Mouse (Mus musculus): ENCODE data around the gene Resp18. TPM values are rescaled to one million over a fixed set of nuclear protein-coding genes. Genes with fewer than 3 reads are reported as not detected.

Gene Resp18
- polyA plus RNA-seq, 1 experiment from 2014 or later, result 6.0 TPM

DNA sequence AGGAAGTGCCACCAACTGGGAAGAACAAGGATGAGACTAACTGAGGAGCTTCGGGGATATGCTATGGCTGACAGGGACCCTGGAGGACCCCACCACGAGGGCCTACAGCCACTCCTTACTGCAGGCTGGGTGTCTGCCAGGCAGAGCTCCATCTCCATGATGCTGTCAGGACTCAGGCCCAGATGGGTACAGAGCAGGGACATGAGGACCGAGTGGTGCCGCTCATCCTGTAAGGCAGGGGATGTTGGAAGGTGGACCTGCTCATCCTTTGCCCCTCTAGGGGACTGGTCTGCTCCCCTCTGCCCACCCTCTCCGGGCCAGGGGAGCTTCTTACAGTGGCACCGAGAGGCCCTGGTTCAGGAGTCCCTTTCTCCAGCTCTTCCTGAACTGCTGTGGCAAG lies 36.8 kb upstream of the Resp18 start:
- Histone ChIP-seq H3K4me3 (replicated peaks; ENCODE audit: low read length) (no peak overlapping the region), H3K9ac (ENCODE audit: low read length) (no peak overlapping the region), H3K27me3 (ENCODE audit: control insufficient read depth, insufficient read depth, low read length) (no peaks in the 10 kb centered on the region), H3K4me2 (ENCODE audit: low read depth, low read length) (no peak overlapping the region), H3K27ac (ENCODE audit: low read length) (no peak overlapping the region), H3K4me1 (ENCODE audit: control insufficient read depth, insufficient read depth, low read length) (0 out of 2 replicates have a peak, but pooled peaks cover 3% of the 10 kb centered on the region), H3K9me3 (replicated peaks; ENCODE audit: control insufficient read depth, low read length) (no peaks in the 10 kb centered on the region), H3K36me3 (ENCODE audit: control insufficient read depth, insufficient read depth, low read length) (peaks cover 13% of the 10 kb centered on the region)
- 94% methylated on average over 6 of the region's 6 CpGs for WGBS
- no peak for ATAC-seq (ENCODE audit: insufficient read depth, low FRiP score)

DNA sequence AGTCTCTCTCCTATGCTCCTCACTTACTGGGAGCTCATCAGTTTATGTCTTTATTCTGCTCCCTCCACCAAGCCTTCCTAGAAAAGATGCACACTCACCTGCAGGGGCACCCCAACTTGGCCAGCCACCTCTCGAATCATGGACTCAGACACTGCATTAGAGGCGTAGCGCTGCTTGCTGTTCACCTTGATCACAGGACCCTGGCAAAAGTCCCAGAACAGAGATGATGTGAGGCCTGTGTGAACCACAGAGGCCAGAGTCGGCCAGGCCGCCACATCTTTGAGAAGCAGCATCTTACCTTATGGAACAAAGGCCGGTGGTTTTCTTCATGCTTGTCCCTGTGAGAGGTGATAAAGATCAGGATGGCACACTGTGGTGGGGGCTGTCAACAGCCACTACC lies 33.5 kb upstream of the Resp18 start:
- Histone ChIP-seq H3K4me1 (ENCODE audit: control insufficient read depth, insufficient read depth, low read length) (no peaks in the 10 kb centered on the region), H3K4me3 (replicated peaks; ENCODE audit: low read length) (no peak overlapping the region), H3K27ac (ENCODE audit: low read length) (no peak overlapping the region), H3K4me2 (ENCODE audit: low read depth, low read length) (no peak overlapping the region), H3K27me3 (ENCODE audit: control insufficient read depth, insufficient read depth, low read length) (no peaks in the 10 kb centered on the region), H3K36me3 (ENCODE audit: control insufficient read depth, insufficient read depth, low read length) (peaks cover 27% of the 10 kb centered on the region), H3K9me3 (replicated peaks; ENCODE audit: control insufficient read depth, low read length) (no peaks in the 10 kb centered on the region), H3K9ac (ENCODE audit: low read length) (no peak overlapping the region)
- 93% methylated on average over 6 of the region's 6 CpGs for WGBS
- no peak for ATAC-seq (ENCODE audit: insufficient read depth, low FRiP score)

DNA sequence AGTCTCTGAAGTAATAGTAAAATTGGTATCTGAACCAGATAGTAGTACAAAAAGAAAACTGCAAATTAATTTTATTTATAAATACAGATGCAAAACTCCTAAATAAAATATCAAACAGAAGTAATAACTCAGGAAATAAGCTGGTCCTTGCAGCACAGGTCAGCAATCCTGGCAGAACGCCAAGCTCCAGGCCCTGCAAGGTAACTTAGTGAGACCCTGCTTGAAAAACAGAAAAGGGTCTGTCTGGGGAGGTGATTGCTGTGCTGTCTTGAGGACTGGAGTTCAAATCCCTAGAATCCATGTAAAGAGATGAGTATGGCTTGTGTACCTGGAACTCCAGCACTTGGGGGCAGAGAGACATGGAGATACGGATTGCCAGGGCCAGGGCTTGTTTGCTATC lies 26.4 kb upstream of the Resp18 start:
- Histone ChIP-seq H3K27me3 (ENCODE audit: control insufficient read depth, insufficient read depth, low read length) (no peaks in the 10 kb centered on the region), H3K4me3 (replicated peaks; ENCODE audit: low read length) (no peak overlapping the region), H3K9ac (ENCODE audit: low read length) (no peak overlapping the region), H3K36me3 (ENCODE audit: control insufficient read depth, insufficient read depth, low read length) (peaks cover 14% of the 10 kb centered on the region), H3K9me3 (replicated peaks; ENCODE audit: control insufficient read depth, low read length) (no peaks in the 10 kb centered on the region), H3K4me2 (ENCODE audit: low read depth, low read length) (no peak overlapping the region), H3K27ac (ENCODE audit: low read length) (no peak overlapping the region), H3K4me1 (ENCODE audit: control insufficient read depth, insufficient read depth, low read length) (no peaks in the 10 kb centered on the region)
- WGBS, result 76% methylated on average over 2 of the region's 2 CpGs
- ATAC-seq (ENCODE audit: insufficient read depth, low FRiP score), result no peak

DNA sequence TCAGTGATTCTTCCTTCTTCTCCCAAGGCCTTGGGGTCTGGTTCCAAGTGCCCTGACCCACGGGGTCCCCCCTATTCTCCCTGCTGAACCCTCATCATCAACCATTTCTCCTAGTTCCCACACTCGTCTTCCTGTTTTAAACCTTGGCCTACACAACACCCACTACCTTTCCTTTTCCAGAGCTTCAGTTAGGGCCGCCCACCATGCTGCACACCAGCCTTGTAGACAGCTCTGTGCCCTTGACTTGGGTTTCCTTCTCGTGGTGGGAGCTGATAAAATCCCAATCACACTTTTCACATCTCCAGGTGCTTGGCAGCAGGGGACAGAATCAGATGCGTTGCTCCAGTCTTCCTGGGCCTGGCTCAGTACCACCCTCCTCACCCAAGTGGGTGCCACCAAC lies 16.1 kb upstream of the Resp18 start:
- Histone ChIP-seq H3K9ac (ENCODE audit: low read length) (no peak overlapping the region), H3K36me3 (ENCODE audit: control insufficient read depth, insufficient read depth, low read length) (no peaks in the 10 kb centered on the region), H3K27me3 (ENCODE audit: control insufficient read depth, insufficient read depth, low read length) (no peaks in the 10 kb centered on the region), H3K4me2 (ENCODE audit: low read depth, low read length) (no peak overlapping the region), H3K4me1 (ENCODE audit: control insufficient read depth, insufficient read depth, low read length) (peaks cover 7% of the 10 kb centered on the region), H3K9me3 (replicated peaks; ENCODE audit: control insufficient read depth, low read length) (no peaks in the 10 kb centered on the region), H3K27ac (ENCODE audit: low read length) (no peak overlapping the region), H3K4me3 (replicated peaks; ENCODE audit: low read length) (no peak overlapping the region)
- no peak for ATAC-seq (ENCODE audit: insufficient read depth, low FRiP score)
- 84% methylated on average over 5 of the region's 5 CpGs for WGBS

DNA sequence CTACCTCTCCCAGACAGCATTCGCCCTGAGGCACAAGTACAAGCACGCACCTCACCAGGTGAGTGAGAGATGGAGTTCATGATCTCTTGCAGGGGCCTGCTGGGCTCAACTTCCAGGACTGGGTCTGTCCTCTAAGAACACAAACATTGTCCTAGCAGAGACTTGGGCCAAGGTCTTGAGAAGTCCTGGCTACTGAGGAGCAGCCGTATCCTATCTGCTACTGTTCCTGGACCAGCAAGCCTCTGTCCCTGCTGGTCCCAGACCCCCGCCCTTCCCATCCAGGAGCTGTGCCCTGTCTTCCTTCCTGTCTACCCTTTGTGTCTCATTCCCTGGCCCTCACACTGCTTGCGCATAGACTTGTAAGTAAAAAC lies 15.1 kb upstream of the Resp18 start:
- Histone ChIP-seq H3K9me3 (replicated peaks; ENCODE audit: control insufficient read depth, low read length) (no peaks in the 10 kb centered on the region), H3K4me1 (ENCODE audit: control insufficient read depth, insufficient read depth, low read length) (peaks cover 7% of the 10 kb centered on the region), H3K27ac (ENCODE audit: low read length) (0 out of 2 replicates have a peak overlapping the region, but pooled peaks have one; percentile 25), H3K36me3 (ENCODE audit: control insufficient read depth, insufficient read depth, low read length) (no peaks in the 10 kb centered on the region), H3K4me3 (replicated peaks; ENCODE audit: low read length) (no peak overlapping the region), H3K9ac (ENCODE audit: low read length) (no peak overlapping the region), H3K4me2 (ENCODE audit: low read depth, low read length) (no peak overlapping the region), H3K27me3 (ENCODE audit: control insufficient read depth, insufficient read depth, low read length) (no peaks in the 10 kb centered on the region)
- ATAC-seq (ENCODE audit: insufficient read depth, low FRiP score), result no peak
- 76% methylated on average over 5 of the region's 5 CpGs for WGBS

DNA sequence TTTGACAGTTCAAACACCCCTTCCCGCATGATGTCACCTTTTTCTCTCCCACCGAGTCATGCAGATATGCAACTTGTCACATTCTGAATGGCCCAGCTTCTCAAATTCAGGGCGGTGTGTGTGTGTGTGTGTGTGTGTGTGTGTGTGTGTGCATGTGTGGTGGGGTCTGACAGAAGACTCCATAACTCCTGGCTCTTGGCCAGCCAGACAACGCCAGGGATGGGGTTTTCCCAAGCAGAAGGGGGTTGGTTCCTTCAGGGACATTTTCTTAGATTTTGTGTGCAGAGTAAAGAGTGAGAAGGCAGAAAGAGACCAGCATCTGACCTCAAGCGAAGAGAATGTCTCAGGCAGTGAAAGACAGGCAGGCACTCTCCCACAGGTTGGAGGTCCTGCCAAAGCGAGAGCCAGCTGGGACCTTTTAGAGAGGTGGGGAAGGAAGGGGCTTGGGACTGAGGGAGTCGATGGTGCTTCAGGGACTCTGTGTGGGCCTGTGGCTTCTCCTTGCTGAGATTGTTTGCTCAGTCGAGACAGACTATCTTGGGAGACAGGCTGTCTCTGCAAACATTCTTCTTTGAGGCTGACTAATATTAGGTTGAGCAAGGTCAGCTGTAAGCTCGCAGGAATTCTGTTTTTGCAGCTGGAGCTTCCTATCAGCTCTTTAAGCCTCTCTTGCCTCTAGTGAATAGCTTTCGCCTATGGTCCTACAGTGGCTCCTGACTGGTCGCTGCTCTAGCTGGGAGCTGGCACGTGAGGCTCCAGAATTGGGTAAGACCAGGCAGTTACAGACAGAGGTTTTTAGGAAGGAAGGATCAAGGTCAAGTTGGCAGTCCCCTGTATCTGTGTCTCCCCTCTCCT lies 14.5 kb upstream of the Resp18 start:
- no peaks in the 10 kb centered on the region for H3K36me3 ChIP-seq (ENCODE audit: control insufficient read depth, insufficient read depth, low read length)
- peak overlapping the region; percentile 25; the same call in 1 of the 2 replicates for H3K27ac ChIP-seq (ENCODE audit: low read length)
- H3K27me3 ChIP-seq (ENCODE audit: control insufficient read depth, insufficient read depth, low read length), result no peaks in the 10 kb centered on the region
- no peak overlapping the region for H3K4me3 ChIP-seq (replicated peaks; ENCODE audit: low read length)
- WGBS, result 29% methylated on average over 12 of the region's 12 CpGs
- peaks cover 7% of the 10 kb centered on the region for H3K4me1 ChIP-seq (ENCODE audit: control insufficient read depth, insufficient read depth, low read length)
- no peak overlapping the region; the same call in 1 of the 2 replicates for H3K9ac ChIP-seq (ENCODE audit: low read length)
- no peak for ATAC-seq (ENCODE audit: insufficient read depth, low FRiP score)
- no peak overlapping the region for H3K4me2 ChIP-seq (ENCODE audit: low read depth, low read length)
- H3K9me3 ChIP-seq (replicated peaks; ENCODE audit: control insufficient read depth, low read length), result no peaks in the 10 kb centered on the region

DNA sequence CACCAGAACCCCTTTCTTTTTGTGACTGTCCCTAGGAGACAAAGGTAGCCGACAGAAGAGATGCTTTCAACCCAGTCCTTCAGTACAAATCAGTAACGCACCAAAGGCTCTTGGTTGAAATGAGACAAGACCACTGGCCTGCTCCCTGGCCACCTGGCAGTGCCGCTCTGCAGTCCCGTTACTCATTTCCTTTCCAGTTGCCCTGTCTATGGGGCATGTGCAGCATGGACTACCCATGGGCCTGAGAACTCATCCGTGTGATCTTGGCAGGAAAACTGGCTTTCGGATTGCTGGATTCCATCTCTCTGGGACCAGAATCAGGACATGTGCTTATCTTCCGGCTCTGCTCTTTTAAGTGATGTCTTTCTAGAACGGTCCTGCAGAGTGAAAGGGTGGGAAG lies 13.1 kb upstream of the Resp18 start:
- Histone ChIP-seq H3K36me3 (ENCODE audit: control insufficient read depth, insufficient read depth, low read length) (no peaks in the 10 kb centered on the region), H3K4me3 (replicated peaks; ENCODE audit: low read length) (no peak overlapping the region), H3K27me3 (ENCODE audit: control insufficient read depth, insufficient read depth, low read length) (no peaks in the 10 kb centered on the region), H3K9ac (ENCODE audit: low read length) (no peak overlapping the region), H3K4me2 (ENCODE audit: low read depth, low read length) (no peak overlapping the region), H3K27ac (ENCODE audit: low read length) (no peak overlapping the region), H3K4me1 (ENCODE audit: control insufficient read depth, insufficient read depth, low read length) (peaks cover 7% of the 10 kb centered on the region), H3K9me3 (replicated peaks; ENCODE audit: control insufficient read depth, low read length) (no peaks in the 10 kb centered on the region)
- WGBS, result 79% methylated on average over 8 of the region's 8 CpGs
- ATAC-seq (ENCODE audit: insufficient read depth, low FRiP score), result no peak

DNA sequence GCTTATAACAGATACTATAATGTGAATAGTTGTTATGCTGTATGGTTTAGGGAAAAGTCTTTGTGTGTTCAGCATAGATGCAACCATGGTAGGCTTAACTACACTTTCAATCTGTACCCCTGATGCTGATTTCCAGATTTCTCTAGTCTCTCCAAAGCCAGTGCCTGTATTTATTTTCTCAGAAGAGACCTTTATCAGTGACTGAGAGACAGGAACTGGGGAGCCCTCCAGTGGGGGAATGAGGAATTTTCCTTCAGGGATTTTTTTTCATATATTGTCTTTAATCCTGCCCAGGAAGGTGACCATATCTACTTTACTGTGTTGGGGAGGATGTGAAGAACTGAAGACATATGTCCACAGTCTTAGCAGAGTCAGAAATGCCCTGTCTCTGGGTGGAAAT lies 12.4 kb upstream of the Resp18 start:
- no peaks in the 10 kb centered on the region for H3K36me3 ChIP-seq (ENCODE audit: control insufficient read depth, insufficient read depth, low read length)
- H3K9me3 ChIP-seq (replicated peaks; ENCODE audit: control insufficient read depth, low read length), result no peaks in the 10 kb centered on the region
- H3K4me3 ChIP-seq (replicated peaks; ENCODE audit: low read length), result no peak overlapping the region
- no peak for ATAC-seq (ENCODE audit: insufficient read depth, low FRiP score)
- H3K9ac ChIP-seq (ENCODE audit: low read length), result no peak overlapping the region
- no peak overlapping the region for H3K27ac ChIP-seq (ENCODE audit: low read length)
- peaks cover 7% of the 10 kb centered on the region for H3K4me1 ChIP-seq (ENCODE audit: control insufficient read depth, insufficient read depth, low read length)
- H3K27me3 ChIP-seq (ENCODE audit: control insufficient read depth, insufficient read depth, low read length), result no peaks in the 10 kb centered on the region
- H3K4me2 ChIP-seq (ENCODE audit: low read depth, low read length), result no peak overlapping the region

DNA sequence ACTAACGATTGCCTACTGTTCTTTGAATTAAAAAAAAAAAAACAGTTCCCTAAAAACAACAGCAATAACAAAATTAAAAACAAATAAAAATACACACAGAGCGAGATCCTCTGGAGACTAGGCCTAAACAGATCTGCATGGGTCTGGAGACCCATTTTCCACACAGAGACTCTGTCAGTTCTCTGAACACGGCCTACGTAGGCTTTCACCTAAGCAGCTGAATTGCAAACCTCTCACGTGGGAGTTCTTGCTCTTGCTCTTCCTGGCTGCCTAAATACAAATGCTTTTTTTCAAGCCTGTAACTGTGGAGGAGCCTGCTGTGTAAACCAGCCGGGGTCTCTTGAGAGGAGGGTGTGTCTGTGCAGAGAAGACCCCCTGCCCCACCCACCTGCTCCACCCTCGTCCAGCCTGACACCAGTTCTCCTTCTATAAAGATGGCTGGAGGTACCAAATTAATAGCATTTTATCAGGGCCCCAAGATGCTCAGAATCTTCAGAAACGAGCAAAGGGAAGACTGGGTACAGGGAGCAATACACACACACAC lies 11.7 kb upstream of the Resp18 start:
- no peak overlapping the region for H3K4me2 ChIP-seq (ENCODE audit: low read depth, low read length)
- no peaks in the 10 kb centered on the region for H3K36me3 ChIP-seq (ENCODE audit: control insufficient read depth, insufficient read depth, low read length)
- peaks cover 7% of the 10 kb centered on the region for H3K4me1 ChIP-seq (ENCODE audit: control insufficient read depth, insufficient read depth, low read length)
- no peak overlapping the region for H3K9ac ChIP-seq (ENCODE audit: low read length)
- H3K27ac ChIP-seq (ENCODE audit: low read length), result no peak overlapping the region
- no peak overlapping the region for H3K4me3 ChIP-seq (replicated peaks; ENCODE audit: low read length)
- H3K27me3 ChIP-seq (ENCODE audit: control insufficient read depth, insufficient read depth, low read length), result no peaks in the 10 kb centered on the region
- WGBS, result 56% methylated on average over 8 of the region's 8 CpGs
- no peaks in the 10 kb centered on the region for H3K9me3 ChIP-seq (replicated peaks; ENCODE audit: control insufficient read depth, low read length)
- no peak for ATAC-seq (ENCODE audit: insufficient read depth, low FRiP score)

Measured in stomach, embryonic 16.5 days (tissue).